Mouse (Mus musculus) MN1 (cell line): ENCODE measurements around the gene Pfn2.
"Not testable (repeated sequence)": the region's sequence is repeated elsewhere in the genome, so short reads cannot be mapped to it uniquely, and the experiment has no call there.

Experiments
- DNase-seq: peaks from one replicate; pipeline ENCODE4 v3.0.0-alpha.2; 2016; ENCODE audit warnings: low spot score

The Pfn2 gene

GRCm38 (mm10) chr3:57847760-57848185 is at the start of gene Pfn2:
Gene Pfn2 (minus strand): TSS chr3:57848079.
- DNase-seq = peak; percentile 93

GRCm38 (mm10) chr3:57882945-57883344 is 35.1 kb upstream of the Pfn2 start:
- no peak for DNase-seq

- DNase-seq = peak; percentile 64
Measured at GRCm38 (mm10) chr3:57846912-57847759, 743 bp downstream of the Pfn2 start.

GRCm38 (mm10) chr3:57846662-57846911 is 1.3 kb downstream of the Pfn2 start:
- peak; percentile 65 for DNase-seq

- peak; percentile 32 for DNase-seq
Measured at GRCm38 (mm10) chr3:57845786-57846661, 1.9 kb downstream of the Pfn2 start.

- DNase-seq = peak; percentile 66
Measured at GRCm38 (mm10) chr3:57843775-57844174, 4.1 kb downstream of the Pfn2 start.

- no peak for DNase-seq
Measured at GRCm38 (mm10) chr3:57836911-57837310, 11.0 kb downstream of the Pfn2 start.

- no peak for DNase-seq
Measured at GRCm38 (mm10) chr3:57833585-57833984, 14.3 kb downstream of the Pfn2 start.

- no peak for DNase-seq
Measured at GRCm38 (mm10) chr3:57825866-57826265, 22.0 kb downstream of the Pfn2 start.

GRCm38 (mm10) chr3:57815447-57815846 is 32.4 kb downstream of the Pfn2 start:
- DNase-seq = peak; percentile 43

- DNase-seq = not testable (repeated sequence)
Measured at GRCm38 (mm10) chr3:57795071-57795470, 52.8 kb downstream of the Pfn2 start.
